Mouse (Mus musculus) hindbrain, embryonic 15.5 days (tissue): ENCODE data around the gene P4ha2. TPM values are rescaled to one million over a fixed set of nuclear protein-coding genes. Genes with fewer than 3 reads are reported as not detected.

Experiments used
- ATAC-seq: fragments of 200-750 bp; cut with Nextera tagmentation; 2 replicates; pipeline ENCODE4 v1.8.0; 2017; ENCODE audit warnings: low read depth, moderate number of reproducible peaks, moderate TSS enrichment; ENCODE audit not compliant: low FRiP score
- H3K27ac ChIP-seq: fragments of 300-500 bp; sonication (generic); replicated peaks from 2 replicates; pipeline ENCODE4 v1.5.1; 2015; ENCODE audit warnings: mild to moderate bottlenecking, inconsistent platforms
- H3K27me3 ChIP-seq: fragments of 300-500 bp; sonication (generic); 2 replicates; pipeline ENCODE4 v1.6.1; 2015; ENCODE audit warnings: control low read depth, inconsistent platforms
- H3K36me3 ChIP-seq: fragments of 300-500 bp; sonication (generic); 2 replicates; pipeline ENCODE4 v1.6.1; 2015; ENCODE audit warnings: control low read depth, inconsistent platforms
- H3K4me1 ChIP-seq: fragments of 300-500 bp; sonication (generic); replicated peaks from 2 replicates; pipeline ENCODE4 v1.6.1; 2015; ENCODE audit warnings: control low read depth, inconsistent platforms
- H3K4me2 ChIP-seq: fragments of 300-500 bp; sonication (generic); 2 replicates; pipeline ENCODE4 v1.6.1; 2015; ENCODE audit warnings: moderate library complexity, mild to moderate bottlenecking, inconsistent platforms
- H3K4me3 ChIP-seq: fragments of 300-500 bp; sonication (generic); 2 replicates; pipeline ENCODE4 v1.5.1; 2015; ENCODE audit warnings: mild to moderate bottlenecking, inconsistent platforms
- H3K9ac ChIP-seq: fragments of 300-500 bp; sonication (generic); 2 replicates; pipeline ENCODE4 v1.6.1; 2015; ENCODE audit warnings: inconsistent platforms
- H3K9me3 ChIP-seq: fragments of 300-500 bp; sonication (generic); 2 replicates; pipeline ENCODE4 v1.6.1; 2016; ENCODE audit warnings: control low read depth, inconsistent platforms
- WGBS: fragments of 180-500 bp; shearing (Covaris S2); methylation state at CpG from one replicate; pipeline ENCODE4 v1.1.7; 2015; 5-methylcytosine and 5-hydroxymethylcytosine counted together
- polyA plus RNA-seq: library from polyadenylated mRNA; unstranded; fragments of >200 nt; fragmentation: Nextera tagmentation; extraction: Ambion mirVana; gene quantifications from 2 replicates; pipeline ENCODE4 v1.2.1, GENCODE M21; 2015

Gene P4ha2
- polyA plus RNA-seq: 9.2 and 10.1 TPM in 2 replicates

GRCm38 (mm10) chr11:54100045-54100691, at the start of gene P4ha2:
Gene P4ha2 (plus strand): TSS chr11:54100095.
- Histone ChIP-seq H3K4me1 (peaks cover 16% of the 10 kb centered on the region), H3K27me3 (peaks cover 2% of the 10 kb centered on the region; the same call in 1 of the 2 replicates), H3K4me3 (peak within 1 kb of the TSS; percentile 71), H3K4me2 (peak within 1 kb of the TSS; percentile 99), H3K9me3 (no peaks in the 10 kb centered on the region), H3K36me3 (no peaks in the 10 kb centered on the region), H3K27ac (peak within 1 kb of the TSS; percentile 8; the same call in 1 of the 2 replicates), H3K9ac (peak within 1 kb of the TSS; percentile 71)
- ATAC-seq: peak; percentile 57; the same call in 1 of the 2 replicates
- WGBS: 50% methylated on average over 10 of the region's 10 CpGs

GRCm38 (mm10) chr11:54050205-54050604, 49.7 kb upstream of the P4ha2 start:
- H3K9me3 ChIP-seq: no peaks in the 10 kb centered on the region
- 81% methylated on average over 2 of the region's 2 CpGs for WGBS
- no peak overlapping the region for H3K9ac ChIP-seq
- ATAC-seq: no peak
- H3K4me3 ChIP-seq: no peak overlapping the region
- H3K27ac ChIP-seq: no peak overlapping the region
- no peaks in the 10 kb centered on the region for H3K36me3 ChIP-seq
- no peaks in the 10 kb centered on the region for H3K27me3 ChIP-seq
- H3K4me2 ChIP-seq: no peak overlapping the region
- no peaks in the 10 kb centered on the region for H3K4me1 ChIP-seq

- WGBS: 87% methylated on average over 7 of the region's 7 CpGs
- Histone ChIP-seq H3K36me3 (no peaks in the 10 kb centered on the region), H3K27me3 (no peaks in the 10 kb centered on the region), H3K9me3 (no peaks in the 10 kb centered on the region), H3K4me3 (no peak overlapping the region), H3K9ac (no peak overlapping the region), H3K4me2 (no peak overlapping the region), H3K27ac (no peak overlapping the region), H3K4me1 (no peaks in the 10 kb centered on the region)
- no peak for ATAC-seq
These were observed 48.7 kb upstream of the P4ha2 start for GRCm38 (mm10) chr11:54051161-54051560.

GRCm38 (mm10) chr11:54052128-54052527, 47.8 kb upstream of the P4ha2 start:
- H3K4me2 ChIP-seq: no peak overlapping the region
- H3K27me3 ChIP-seq: no peaks in the 10 kb centered on the region
- no peak overlapping the region for H3K9ac ChIP-seq
- no peak overlapping the region for H3K4me3 ChIP-seq
- no peak for ATAC-seq
- no peaks in the 10 kb centered on the region for H3K36me3 ChIP-seq
- WGBS: 91% methylated on average over 5 of the region's 5 CpGs
- H3K27ac ChIP-seq: no peak overlapping the region
- H3K4me1 ChIP-seq: 0 out of 2 replicates have a peak, but pooled peaks cover under 1% of the 10 kb centered on the region
- no peaks in the 10 kb centered on the region for H3K9me3 ChIP-seq

- no peak overlapping the region for H3K4me3 ChIP-seq
- H3K9me3 ChIP-seq: no peaks in the 10 kb centered on the region
- H3K27me3 ChIP-seq: no peaks in the 10 kb centered on the region
- ATAC-seq: no peak
- peaks cover 10% of the 10 kb centered on the region for H3K4me1 ChIP-seq
- no peak overlapping the region for H3K27ac ChIP-seq
- no peak overlapping the region for H3K9ac ChIP-seq
- 86% methylated on average over 7 of the region's 7 CpGs for WGBS
- H3K4me2 ChIP-seq: no peak overlapping the region
- H3K36me3 ChIP-seq: no peaks in the 10 kb centered on the region
These were observed 46.8 kb upstream of the P4ha2 start for GRCm38 (mm10) chr11:54053090-54053489.

GRCm38 (mm10) chr11:54054257-54054656, 45.6 kb upstream of the P4ha2 start:
- WGBS: 33% methylated on average over 6 of the region's 6 CpGs
- Histone ChIP-seq H3K9me3 (no peaks in the 10 kb centered on the region), H3K27ac (no peak overlapping the region), H3K4me1 (peaks cover 22% of the 10 kb centered on the region), H3K27me3 (no peaks in the 10 kb centered on the region), H3K4me3 (no peak overlapping the region), H3K36me3 (no peaks in the 10 kb centered on the region), H3K4me2 (no peak overlapping the region), H3K9ac (no peak overlapping the region)
- ATAC-seq: no peak

- Histone ChIP-seq H3K4me1 (peaks cover 28% of the 10 kb centered on the region), H3K27me3 (no peaks in the 10 kb centered on the region), H3K4me3 (no peak overlapping the region), H3K4me2 (no peak overlapping the region), H3K9ac (no peak overlapping the region), H3K9me3 (no peaks in the 10 kb centered on the region), H3K36me3 (no peaks in the 10 kb centered on the region), H3K27ac (0 out of 2 replicates have a peak overlapping the region, but pooled peaks have one; percentile 35)
- 0 out of 2 replicates have a peak, but pooled peaks have one; percentile 27 for ATAC-seq
- 29% methylated on average over 8 of the region's 8 CpGs for whole genome bisulfite sequencing
These were observed 43.8 kb upstream of the P4ha2 start for GRCm38 (mm10) chr11:54056132-54056531.

GRCm38 (mm10) chr11:54057428-54057827, 42.5 kb upstream of the P4ha2 start:
- Histone ChIP-seq H3K9ac (no peak overlapping the region), H3K27me3 (no peaks in the 10 kb centered on the region), H3K9me3 (no peaks in the 10 kb centered on the region), H3K27ac (peak overlapping the region; percentile 58; the same call in 1 of the 2 replicates), H3K4me2 (no peak overlapping the region), H3K36me3 (no peaks in the 10 kb centered on the region), H3K4me1 (peaks cover 35% of the 10 kb centered on the region), H3K4me3 (no peak overlapping the region)
- WGBS: 33% methylated on average over 2 of the region's 2 CpGs
- no peak for ATAC-seq

- H3K27ac ChIP-seq: peak overlapping the region; percentile 58
- no peak overlapping the region for H3K9ac ChIP-seq
- H3K4me2 ChIP-seq: no peak overlapping the region
- H3K36me3 ChIP-seq: no peaks in the 10 kb centered on the region
- peak; percentile 67 for ATAC-seq
- WGBS: 29% methylated on average over 10 of the region's 10 CpGs
- H3K4me3 ChIP-seq: no peak overlapping the region
- H3K9me3 ChIP-seq: no peaks in the 10 kb centered on the region
- peaks cover 42% of the 10 kb centered on the region for H3K4me1 ChIP-seq
- no peaks in the 10 kb centered on the region for H3K27me3 ChIP-seq
These were observed 41.8 kb upstream of the P4ha2 start for GRCm38 (mm10) chr11:54058056-54058617.

GRCm38 (mm10) chr11:54058643-54059042, 41.3 kb upstream of the P4ha2 start:
- Histone ChIP-seq H3K27ac (peak overlapping the region; percentile 58), H3K4me3 (no peak overlapping the region), H3K9me3 (no peaks in the 10 kb centered on the region), H3K9ac (no peak overlapping the region), H3K36me3 (no peaks in the 10 kb centered on the region), H3K4me1 (peaks cover 43% of the 10 kb centered on the region), H3K4me2 (no peak overlapping the region), H3K27me3 (no peaks in the 10 kb centered on the region)
- WGBS: 20% methylated on average over 6 of the region's 6 CpGs
- peak; percentile 43 for ATAC-seq

GRCm38 (mm10) chr11:54059526-54059925, 40.4 kb upstream of the P4ha2 start:
- Histone ChIP-seq H3K27me3 (no peaks in the 10 kb centered on the region), H3K9me3 (no peaks in the 10 kb centered on the region), H3K27ac (peak overlapping the region; percentile 58), H3K4me1 (peaks cover 43% of the 10 kb centered on the region), H3K4me2 (no peak overlapping the region), H3K9ac (no peak overlapping the region), H3K4me3 (no peak overlapping the region), H3K36me3 (no peaks in the 10 kb centered on the region)
- no peak for ATAC-seq
- WGBS: 59% methylated on average over 1 of the region's 1 CpGs

GRCm38 (mm10) chr11:54060316-54060715, 39.6 kb upstream of the P4ha2 start:
- no peaks in the 10 kb centered on the region for H3K27me3 ChIP-seq
- WGBS: 53% methylated on average over 9 of the region's 9 CpGs
- peak overlapping the region; percentile 58; the same call in 1 of the 2 replicates for H3K27ac ChIP-seq
- no peak for ATAC-seq
- no peaks in the 10 kb centered on the region for H3K36me3 ChIP-seq
- H3K4me2 ChIP-seq: no peak overlapping the region
- no peak overlapping the region for H3K4me3 ChIP-seq
- H3K9ac ChIP-seq: no peak overlapping the region
- H3K9me3 ChIP-seq: no peaks in the 10 kb centered on the region
- peaks cover 43% of the 10 kb centered on the region for H3K4me1 ChIP-seq
